In the genomic region with DNA sequence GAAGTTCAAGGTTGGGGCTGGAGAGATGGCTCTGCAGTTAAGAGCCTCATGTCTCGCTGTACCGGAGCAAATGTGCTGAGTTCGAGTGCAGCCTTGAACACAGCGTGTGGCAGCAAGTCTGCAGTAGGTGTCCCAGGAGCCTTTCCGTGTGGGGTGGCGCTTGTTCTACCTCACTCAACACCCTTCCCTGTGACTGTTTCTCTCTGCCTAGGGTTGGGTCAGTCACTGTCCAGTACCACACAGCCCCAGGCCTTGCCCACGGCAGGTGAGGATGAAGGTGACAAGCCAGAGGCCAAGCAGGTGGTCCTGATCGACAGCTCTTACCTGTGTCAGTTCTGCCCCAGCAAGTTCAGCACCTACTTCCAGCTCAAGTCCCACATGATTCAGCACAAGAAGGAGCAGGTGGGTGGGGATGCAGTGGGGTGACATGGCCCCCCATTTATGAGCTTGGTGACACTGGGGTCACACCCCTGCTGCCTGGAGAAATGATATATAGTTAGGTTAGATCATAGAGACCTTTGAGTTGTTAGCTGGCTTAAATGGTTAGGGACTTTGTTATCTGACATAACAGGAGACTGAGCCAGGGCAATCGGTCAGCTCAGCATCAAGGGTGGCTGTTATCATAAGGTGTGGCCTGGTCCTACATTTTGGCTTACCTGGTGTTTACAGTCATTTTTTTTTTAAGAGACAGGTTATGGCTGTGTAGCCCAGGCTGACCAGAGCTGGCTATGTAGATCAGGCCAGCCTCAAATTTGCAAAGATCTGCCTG, we compare ENCODE assay signal across 19 mouse cellular contexts. TPM values are rescaled to one million over a fixed set of nuclear protein-coding genes. Genes with fewer than 3 reads are reported as not detected.
A peak's percentile ranks its signal among the peaks of the same experiment; 100 is the strongest.
DNase-seq lines count a peak whose midpoint lies in the region; ATAC-seq lines count a peak whose summit lies in the region.
"Had no signal": no experiment of that assay in that cellular context is flagged by ENCODE, and none has a peak within 500 bp of the region (broad histone marks: within the 10 kb centered on the region; RNA-seq: fewer than 3 reads in every experiment).

No protein-coding gene starts in this region.

- no peak overlapping the region for H3K27ac ChIP-seq in kidney, embryonic 15.5 days
- H3K27ac ChIP-seq: hindbrain, embryonic 14.5 days had no signal

- ATAC-seq in kidney, embryonic 15.5 days (replicated peaks; ENCODE audit: low FRiP score) = 0 out of 2 replicates have a peak, but pooled peaks have one; percentile 27
- peak; percentile 56 for ATAC-seq in erythroblast, adult 5-6 weeks (replicated peaks; ENCODE audit: low FRiP score, poor library complexity, severe bottlenecking)
- ATAC-seq in megakaryocyte-erythroid progenitor cell, adult 5-6 weeks (replicated peaks; ENCODE audit: low FRiP score, low TSS enrichment, poor library complexity, severe bottlenecking) = 0 out of 2 replicates have a peak, but pooled peaks have one; percentile 12
- ATAC-seq in granulocyte monocyte progenitor cell, adult 5-6 weeks (replicated peaks; ENCODE audit: poor library complexity, severe bottlenecking) = no peak
- ATAC-seq: forebrain, embryonic 14.5 days; lung, postnatal 0 days had no signal

- H3K4me3 ChIP-seq in kidney, embryonic 15.5 days (replicated peaks) = no peak overlapping the region

- H3K4me2 ChIP-seq in kidney, embryonic 15.5 days = no peak overlapping the region
- H3K4me2 ChIP-seq: hindbrain, embryonic 14.5 days had no signal

- H3K36me3 ChIP-seq in kidney, embryonic 15.5 days = peaks cover 60% of the 10 kb centered on the region

- peaks cover 3% of the 10 kb centered on the region; the same call in 1 of the 2 replicates for H3K4me1 ChIP-seq in kidney, embryonic 15.5 days

- no peak overlapping the region for H3K9ac ChIP-seq in kidney, embryonic 15.5 days
- H3K9ac ChIP-seq: hindbrain, embryonic 14.5 days had no signal

- no peaks in the 10 kb centered on the region for H3K27me3 ChIP-seq in kidney, embryonic 15.5 days

- WGBS in kidney, embryonic 15.5 days = 88% methylated on average over 9 of the region's 9 CpGs

- no peak for DNase-seq in kidney, postnatal 10 days
- peak; percentile 70 for DNase-seq in liver
- no peak for DNase-seq in left cerebral cortex, adult 18-20 months (ENCODE audit: low spot score in 2 of 2)
- DNase-seq: adrenal gland, postnatal 36 days; cerebellum, adult 9-11 months; kidney, adult 18-20 months; kidney, postnatal 36 days; midbrain, embryonic 14.5 days; retina, postnatal 1 day had no signal

- peaks cover 4% of the 10 kb centered on the region; the same call in 1 of the 2 replicates for H3K9me3 ChIP-seq in kidney, embryonic 15.5 days (replicated peaks)

RNA-seq across cellular contexts. Expression of gene Chmp4b, which starts 17.4 kb away (rescaled TPM):
- polyA plus RNA-seq in kidney, embryonic 15.5 days (2015; fragmentation: Nextera tagmentation; extraction: Ambion mirVana) = 24.6 and 24.8 TPM in 2 replicates
- 28.0 and 35.7 TPM in 2 replicates for total RNA-seq in erythroblast, adult 5-6 weeks (2015; ENCODE audit: low replicate concordance)
- 47.3 and 59.0 TPM in 2 replicates for total RNA-seq in erythroblast, adult 5-6 weeks (2017; ENCODE audit: low replicate concordance)
- 79.5 and 118 TPM in 2 replicates for total RNA-seq in megakaryocyte-erythroid progenitor cell, adult 5-6 weeks (2014; fragmentation: Nextera tagmentation)
- total RNA-seq in megakaryocyte-erythroid progenitor cell, adult 5-6 weeks (2017) = 95.1 and 99.0 TPM in 2 replicates
- total RNA-seq in left cerebral cortex, adult 18-20 months (2021) = 100 to 1,000 TPM; 222 to 229 TPM
- 108 and 120 TPM in 2 replicates for total RNA-seq in granulocyte monocyte progenitor cell, adult 5-6 weeks (2014; fragmentation: Nextera tagmentation)
- 125 and 129 TPM in 2 replicates for total RNA-seq in granulocyte monocyte progenitor cell, adult 5-6 weeks (2017)

RNA-seq across cellular contexts. Expression of gene 4930519P11Rik, which starts 20.8 kb away (rescaled TPM):
- 0.62 TPM in 1 of 2 replicates, not detected in the other for polyA plus RNA-seq in kidney, embryonic 15.5 days (2015; fragmentation: Nextera tagmentation; extraction: Ambion mirVana)
- total RNA-seq in erythroblast, adult 5-6 weeks (2015; ENCODE audit: low replicate concordance) = 6.7 TPM in 1 of 2 replicates, not detected in the other
- total RNA-seq in erythroblast, adult 5-6 weeks (2017; ENCODE audit: low replicate concordance) = 1.8 TPM in 1 of 2 replicates, not detected in the other
- not detected in 2 replicates for total RNA-seq in megakaryocyte-erythroid progenitor cell, adult 5-6 weeks (2014; fragmentation: Nextera tagmentation)
- not detected in 2 replicates for total RNA-seq in megakaryocyte-erythroid progenitor cell, adult 5-6 weeks (2017)
- total RNA-seq in left cerebral cortex, adult 18-20 months (2021) = not detected
- total RNA-seq in granulocyte monocyte progenitor cell, adult 5-6 weeks (2014; fragmentation: Nextera tagmentation) = not detected in 2 replicates
- total RNA-seq in granulocyte monocyte progenitor cell, adult 5-6 weeks (2017) = 0.52 TPM in 1 of 2 replicates, not detected in the other
- total RNA-seq: left cerebral cortex, postnatal 14 days had no signal
- polyA plus RNA-seq: embryonic facial prominence, embryonic 14.5 days; heart, postnatal 0 days had no signal

RNA-seq across cellular contexts. Expression of gene Zfp341, which starts 21.0 kb away (rescaled TPM):
- 0.85 and 1.00 TPM in 2 replicates for polyA plus RNA-seq in kidney, embryonic 15.5 days (2015; fragmentation: Nextera tagmentation; extraction: Ambion mirVana)
- total RNA-seq in erythroblast, adult 5-6 weeks (2015; ENCODE audit: low replicate concordance) = 6.9 and 11.0 TPM in 2 replicates
- 6.4 TPM in 2 replicates for total RNA-seq in erythroblast, adult 5-6 weeks (2017; ENCODE audit: low replicate concordance)
- total RNA-seq in megakaryocyte-erythroid progenitor cell, adult 5-6 weeks (2014; fragmentation: Nextera tagmentation) = 5.1 and 7.1 TPM in 2 replicates
- 0.30 and 1.1 TPM in 2 replicates for total RNA-seq in megakaryocyte-erythroid progenitor cell, adult 5-6 weeks (2017)
- total RNA-seq in left cerebral cortex, adult 18-20 months (2021) = 10 to 100 TPM; 11.0 to 11.4 TPM
- 1.2 and 1.7 TPM in 2 replicates for total RNA-seq in granulocyte monocyte progenitor cell, adult 5-6 weeks (2014; fragmentation: Nextera tagmentation)
- total RNA-seq in granulocyte monocyte progenitor cell, adult 5-6 weeks (2017) = 0.77 and 1.3 TPM in 2 replicates

RNA-seq across cellular contexts. Expression of gene Pxmp4, which starts 30.6 kb away (rescaled TPM):
- polyA plus RNA-seq in kidney, embryonic 15.5 days (2015; fragmentation: Nextera tagmentation; extraction: Ambion mirVana) = 27.7 and 29.8 TPM in 2 replicates
- total RNA-seq in erythroblast, adult 5-6 weeks (2015; ENCODE audit: low replicate concordance) = 9.0 and 9.6 TPM in 2 replicates
- 7.5 and 11.2 TPM in 2 replicates for total RNA-seq in erythroblast, adult 5-6 weeks (2017; ENCODE audit: low replicate concordance)
- total RNA-seq in megakaryocyte-erythroid progenitor cell, adult 5-6 weeks (2014; fragmentation: Nextera tagmentation) = 17.3 and 18.1 TPM in 2 replicates
- 9.1 and 12.4 TPM in 2 replicates for total RNA-seq in megakaryocyte-erythroid progenitor cell, adult 5-6 weeks (2017)
- total RNA-seq in left cerebral cortex, adult 18-20 months (2021) = 10 to 100 TPM in 1 of 2 experiments, 1 to 10 TPM in 1; 9.5 to 12.3 TPM
- total RNA-seq in granulocyte monocyte progenitor cell, adult 5-6 weeks (2014; fragmentation: Nextera tagmentation) = 8.4 and 15.5 TPM in 2 replicates
- total RNA-seq in granulocyte monocyte progenitor cell, adult 5-6 weeks (2017) = 11.5 and 15.2 TPM in 2 replicates
